Mouse (Mus musculus) limb, embryonic 10.5 days (tissue): Measurements from ENCODE around the gene Scgn. TPM values are rescaled to one million over a fixed set of nuclear protein-coding genes. Genes with fewer than 3 reads are reported as not detected.

ENCODE experiments used
- microRNA-seq: library from miRNA; unstranded; fragments of <30 nt; microRNA quantifications from one replicate; pipeline ENCODE4, GENCODE M21; 2017
- polyA plus RNA-seq: library from polyadenylated mRNA; unstranded; fragments of >200 nt; fragmentation: Nextera tagmentation; extraction: Ambion mirVana; gene quantifications from 2 replicates; pipeline ENCODE4 v1.2.1, GENCODE M21; 2016

Gene Scgn
- polyA plus RNA-seq, 1 experiment from 2014 or later, result not detected

Small RNA genes within 50 kb of the gene (microRNA-seq; reads per million reads assigned to microRNA genes)
- not detected for gene Gm44344

Other genes starting within 250 kb of the Scgn start
- gene Hist1h3c, start 245.6 kb downstream of the Scgn start, polyA plus RNA-seq, result 9.6 TPM in 2 replicates
- 3.5 and 3.7 TPM in 2 replicates for gene Hist1h2bb, start 244.5 kb downstream of the Scgn start, polyA plus RNA-seq
- gene Hist1h2ab, start 240.1 kb downstream of the Scgn start, polyA plus RNA-seq, result 55.9 and 60.6 TPM in 2 replicates
- 6.3 and 9.7 TPM in 2 replicates for gene Hist1h3b, start 238.9 kb downstream of the Scgn start, polyA plus RNA-seq
- gene Hist1h4b, start 234.2 kb downstream of the Scgn start, polyA plus RNA-seq, result 4.4 and 5.9 TPM in 2 replicates
- 0.51 and 0.62 TPM in 2 replicates for gene Hist1h4a, start 230.0 kb downstream of the Scgn start, polyA plus RNA-seq
- 3.0 and 5.3 TPM in 2 replicates for gene Hist1h3a, start 228.8 kb downstream of the Scgn start, polyA plus RNA-seq
- 2.1 and 4.0 TPM in 2 replicates for gene Hist1h1a, start 227.5 kb downstream of the Scgn start, polyA plus RNA-seq
- not detected in 2 replicates for gene Trim38, start 221.3 kb downstream of the Scgn start, polyA plus RNA-seq
- 0.04 TPM in 1 of 2 replicates, not detected in the other for gene Slc17a2, start 184.2 kb downstream of the Scgn start, polyA plus RNA-seq
- not detected in 2 replicates for gene Slc17a3, start 151.8 kb downstream of the Scgn start, polyA plus RNA-seq
- not detected in 2 replicates for gene Slc17a1, start 123.5 kb downstream of the Scgn start, polyA plus RNA-seq
- gene Slc17a4, start 76.2 kb downstream of the Scgn start, polyA plus RNA-seq, result not detected in 2 replicates
- gene Hist1h2ba, start 57.1 kb downstream of the Scgn start, polyA plus RNA-seq, result not detected in 2 replicates
- gene Hist1h2aa, start 56.8 kb downstream of the Scgn start, polyA plus RNA-seq, result not detected in 2 replicates